Mouse (Mus musculus) liver, embryonic 14.5 days (tissue): ENCODE measurements at regions not wholly inside any gene's neighbourhood (a gene's known extent, or its start where the extent isn't known, plus 50 kb on each side); places are given as distances from the start of the nearest gene placed in this dataset.

ENCODE experiments used
- CTCF ChIP-seq: IDR thresholded peaks from 2 replicates; pipeline ENCODE4 v1.5.1; 2016; ENCODE audit warnings: antibody characterized with exemption, low read depth, control low read depth
- EP300 ChIP-seq: IDR thresholded peaks from 2 replicates; pipeline ENCODE4 v1.6.1; 2016; ENCODE audit warnings: antibody characterized with exemption, low read depth

DNA sequence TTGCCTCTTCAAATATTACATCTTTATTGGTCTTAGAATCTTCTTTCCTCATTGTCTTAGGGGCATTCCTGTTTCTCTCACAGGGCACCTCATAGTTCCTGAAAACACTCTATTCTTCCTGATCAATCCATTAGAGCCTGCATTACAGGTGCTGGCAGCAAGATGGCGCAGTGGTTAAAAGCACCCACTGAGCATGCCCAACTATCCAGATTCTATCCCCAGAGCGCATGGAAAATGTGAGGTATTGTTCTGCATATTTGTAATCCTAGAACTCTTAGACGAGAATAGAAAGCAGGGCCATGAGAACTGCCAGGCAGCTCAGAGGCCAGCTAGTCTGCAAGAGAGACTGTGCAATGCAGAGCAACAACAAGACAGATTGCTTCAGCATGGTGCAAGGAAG, 67.7 kb upstream of the Fam98a start:
- TF ChIP-seq CTCF (peak; percentile 41), EP300 (no peak)
